Mouse (Mus musculus): ENCODE data around the gene Adamtsl1.

GRCm38 (mm10) chr4:85513792-85514191, at the start of gene Adamtsl1:
- TF ChIP-seq CTCF (IDR thresholded peaks at IDR 0.05; ENCODE audit: control insufficient read depth, insufficient read depth, low read length) (no peak), POLR2A (IDR thresholded peaks at IDR 0.05; ENCODE audit: borderline replicate concordance, control insufficient read depth, low read depth, low read length) (no peak)

All from bone marrow, adult 2 months (tissue).